Mouse (Mus musculus): ENCODE measurements around the gene Gm10273.
A peak's percentile ranks its signal among the peaks of the same experiment; 100 is the strongest.
"Not testable (repeated sequence)": the region's sequence is repeated elsewhere in the genome, so short reads cannot be mapped to it uniquely, and the experiment has no call there.

The Gm10273 gene

DNA sequence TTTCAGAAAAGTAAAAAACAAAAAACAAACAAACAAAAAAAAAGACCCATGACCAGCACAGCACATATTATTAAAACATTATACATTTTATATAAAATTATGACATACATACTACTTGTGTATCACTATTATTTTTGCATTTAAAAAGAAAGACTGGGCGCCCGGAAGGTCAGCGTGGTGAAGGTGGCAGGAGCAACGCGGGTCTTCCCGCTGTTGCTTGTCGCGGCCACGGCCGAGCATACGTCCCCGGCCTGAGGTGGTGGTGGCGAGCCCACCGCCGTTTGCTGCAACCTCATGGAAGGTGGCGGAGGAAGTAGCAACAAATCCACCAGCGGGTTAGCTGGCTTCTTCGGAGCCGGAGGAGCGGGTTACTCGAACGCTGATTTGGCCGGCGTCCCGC, at the start of gene Gm10273:
Gene Gm10273 (plus strand): TSS at position 172 of the 400 bp plus-strand sequence.
- not testable (repeated sequence) for DNase-seq

DNA sequence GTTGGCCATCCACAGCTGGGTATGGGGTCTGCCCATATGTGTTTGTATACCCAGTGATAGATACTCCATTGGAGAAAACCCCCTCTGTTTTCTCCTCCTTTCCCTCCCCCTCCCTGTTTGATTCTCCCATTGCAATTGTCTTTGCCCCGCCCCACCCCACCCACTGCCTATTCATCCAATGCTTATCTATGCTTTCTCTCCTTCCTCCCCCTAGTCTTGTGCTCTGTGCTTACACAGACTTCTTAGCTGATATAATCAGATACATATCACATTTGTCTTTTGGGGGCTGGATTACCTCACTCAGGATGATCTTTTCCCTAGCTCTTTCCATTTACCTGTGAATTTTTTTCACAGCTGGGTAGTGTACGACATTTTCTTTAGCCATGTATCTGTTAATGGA, 48.9 kb upstream of the Gm10273 start:
- DNase-seq: no peak

DNA sequence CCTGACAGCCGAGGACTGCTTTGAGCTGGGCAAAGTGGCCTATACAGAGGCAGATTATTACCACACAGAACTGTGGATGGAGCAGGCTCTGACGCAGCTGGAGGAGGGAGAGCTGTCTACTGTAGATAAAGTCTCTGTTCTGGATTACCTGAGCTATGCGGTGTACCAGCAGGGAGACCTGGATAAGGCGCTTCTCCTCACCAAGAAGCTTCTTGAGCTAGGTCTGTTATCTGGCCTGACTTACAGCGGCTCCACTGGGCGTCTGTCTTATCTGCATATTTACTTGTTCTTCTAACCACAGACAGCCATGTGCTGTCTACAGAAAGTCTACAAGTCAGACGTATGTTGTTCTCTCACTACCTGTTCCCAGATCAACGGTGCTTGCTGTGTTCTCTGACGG, 47.2 kb upstream of the Gm10273 start:
- no peak for DNase-seq

DNA sequence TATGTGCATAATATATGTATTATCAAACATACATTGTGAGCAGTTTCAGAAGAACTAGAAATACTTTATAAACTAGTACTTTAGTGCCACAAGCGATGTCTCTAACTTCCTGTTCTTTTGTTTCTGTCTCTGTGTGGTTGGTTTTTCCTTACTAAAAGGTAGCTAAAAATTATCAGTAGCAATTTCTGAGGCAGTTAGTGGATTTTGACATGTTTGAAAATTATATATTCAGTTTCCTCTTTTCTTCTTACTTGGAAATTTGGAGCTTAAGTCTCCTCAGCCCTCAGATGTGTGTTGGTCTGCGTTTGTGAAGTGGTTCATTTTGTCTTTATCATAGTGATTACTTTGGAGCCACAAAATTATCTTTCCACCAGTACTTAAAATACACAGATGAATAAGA, 45.9 kb upstream of the Gm10273 start:
- no peak for DNase-seq

DNA sequence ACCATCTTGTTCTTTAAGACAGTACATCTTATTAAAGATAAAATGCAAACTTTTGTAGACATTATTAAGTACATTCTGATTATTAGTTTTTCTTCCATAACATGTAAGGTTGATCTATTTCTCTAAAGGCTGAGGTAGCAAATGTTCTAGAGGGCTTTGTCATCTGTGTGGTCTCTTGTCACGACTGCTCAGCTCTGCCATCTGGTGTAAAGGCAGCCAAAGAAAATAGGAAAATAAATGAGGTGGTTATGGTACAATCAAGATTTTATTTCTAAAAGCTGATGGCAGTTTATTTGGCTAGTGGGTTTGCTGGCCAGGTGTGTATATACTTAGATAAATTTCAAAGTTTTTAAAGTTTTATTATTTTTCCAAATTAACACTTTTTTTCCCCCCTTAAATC, 42.4 kb upstream of the Gm10273 start:
- no peak for DNase-seq

DNA sequence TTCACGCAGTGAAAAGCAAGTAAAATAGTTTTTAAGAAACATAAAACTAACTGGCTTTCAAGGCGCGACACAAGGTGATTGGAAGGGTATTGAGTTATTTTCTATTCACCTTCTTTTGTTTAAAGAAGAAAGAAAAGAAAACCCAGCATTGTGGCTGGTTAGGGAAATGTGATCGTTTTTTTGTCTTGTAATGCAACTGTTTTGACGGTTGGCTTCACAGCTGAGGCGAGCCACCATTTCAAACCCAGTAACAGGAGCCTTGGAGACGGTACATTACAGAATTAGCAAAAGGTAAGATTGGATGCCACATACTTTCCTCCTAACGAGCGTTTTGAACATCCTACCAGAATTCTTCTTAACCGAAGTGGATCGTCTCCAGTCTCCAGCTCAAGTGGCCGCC, 41.3 kb upstream of the Gm10273 start:
- DNase-seq: no peak

DNA sequence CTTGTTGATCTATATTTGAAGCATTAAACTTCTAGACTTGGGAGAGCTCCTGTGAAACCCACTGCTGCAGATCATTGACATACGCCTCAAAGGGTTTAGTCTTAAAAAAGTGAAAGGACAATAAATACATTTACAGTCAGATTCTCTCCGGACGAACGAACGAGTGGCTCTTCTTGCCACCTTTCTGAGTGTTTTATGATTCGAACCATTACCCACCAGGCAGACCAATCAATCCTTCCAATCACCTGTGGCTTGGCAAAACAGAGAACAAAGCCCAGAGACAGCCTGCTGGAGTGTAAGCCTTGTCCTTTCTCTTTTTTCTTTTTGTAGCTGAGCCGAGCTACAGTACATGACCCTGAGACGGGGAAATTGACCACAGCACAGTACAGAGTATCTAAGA, 40.4 kb upstream of the Gm10273 start:
- no peak for DNase-seq

DNA sequence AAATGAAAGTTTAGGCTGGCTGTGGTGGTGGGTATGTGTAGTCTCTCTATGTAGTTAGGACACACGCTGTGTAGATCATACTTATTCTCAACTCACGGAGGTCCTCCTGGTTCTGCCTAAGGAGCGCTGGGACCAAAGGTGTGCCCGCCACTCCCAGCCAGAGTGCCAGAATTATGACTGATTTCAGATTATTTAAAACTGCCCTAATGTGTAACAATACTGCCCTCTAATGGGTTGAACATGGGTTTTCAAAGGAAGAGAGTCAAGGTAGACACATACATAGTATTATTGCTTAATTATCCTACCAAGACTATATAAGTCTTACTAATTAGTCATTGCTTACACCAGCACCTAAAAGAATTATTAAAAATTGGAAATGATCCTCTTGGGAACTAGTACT, 36.7 kb upstream of the Gm10273 start:
- DNase-seq: no peak

DNA sequence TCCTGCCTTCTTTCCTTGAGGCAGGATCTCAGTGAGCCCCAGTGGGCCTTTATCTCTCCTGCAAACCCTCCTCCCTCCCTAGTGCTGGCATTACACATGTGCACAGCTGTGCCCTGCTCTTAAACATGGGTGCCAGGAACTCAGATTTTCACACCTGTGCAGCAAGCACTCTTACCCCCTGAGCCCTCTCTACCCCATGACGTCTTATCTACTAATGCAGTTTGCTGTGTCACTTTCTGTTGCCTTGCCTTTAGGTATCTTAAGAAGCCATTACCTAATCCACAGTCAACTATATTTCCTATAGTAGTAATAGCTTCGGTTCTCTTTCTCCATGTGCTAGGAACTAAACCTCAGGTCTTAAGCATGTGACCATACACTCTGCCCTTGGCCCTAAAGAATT, 32.2 kb upstream of the Gm10273 start:
- no peak for DNase-seq

DNA sequence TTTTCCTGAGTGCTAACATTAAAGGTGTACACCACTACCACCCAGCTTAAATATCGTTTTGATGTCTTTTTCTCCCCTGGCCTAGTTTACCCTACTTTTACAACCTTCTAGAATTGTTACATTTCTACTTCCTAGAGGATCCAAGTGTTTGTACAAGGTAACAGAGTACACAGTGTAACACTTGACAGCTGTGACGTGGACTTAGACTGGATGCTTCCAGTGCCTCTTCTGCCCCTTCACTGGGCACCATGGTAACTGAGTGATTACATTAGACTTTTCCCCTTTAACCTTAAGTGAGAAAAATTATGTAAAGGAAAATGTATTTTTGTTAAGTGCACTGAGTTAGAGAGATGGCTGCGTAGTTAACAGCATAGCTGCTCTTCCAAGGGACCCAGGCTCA, 30.9 kb upstream of the Gm10273 start:
- no peak for DNase-seq

DNA sequence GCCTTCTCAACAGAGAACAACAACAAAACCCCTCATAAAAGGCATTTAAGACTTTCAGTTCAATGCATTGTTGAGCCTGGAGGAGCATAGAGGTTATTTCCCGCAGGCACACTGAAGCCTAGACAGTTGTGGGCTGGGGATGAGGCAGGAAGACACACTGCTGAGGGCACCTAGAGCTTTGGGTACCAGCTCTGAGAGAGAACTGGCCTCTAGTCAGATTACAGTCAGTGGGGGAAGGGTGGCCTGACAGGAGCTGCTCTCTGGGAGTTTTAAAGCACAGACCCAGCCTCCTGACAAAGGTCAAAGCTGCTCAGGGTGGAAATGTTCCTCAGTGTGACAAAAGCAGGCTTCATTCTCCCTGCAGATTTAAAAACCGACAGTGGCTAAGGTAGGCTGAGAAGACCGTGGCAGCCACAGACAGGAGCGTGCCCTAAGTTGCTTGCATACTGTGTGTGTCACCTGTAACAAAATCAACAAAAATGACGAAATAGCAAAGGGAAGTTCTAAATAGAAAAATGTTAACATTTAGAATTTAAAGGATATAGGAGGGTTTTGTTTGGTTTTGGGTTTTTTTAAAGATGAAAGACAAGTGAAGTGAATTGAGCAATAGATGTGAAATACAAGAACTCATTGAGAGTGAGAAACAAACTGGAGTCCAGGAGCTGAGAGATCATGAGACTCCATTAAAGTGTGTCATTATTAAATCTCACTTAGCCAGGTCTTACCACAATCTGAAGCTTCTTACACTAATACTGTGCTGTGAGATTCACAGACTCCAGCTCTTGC, 29.4 kb upstream of the Gm10273 start:
- no peak for DNase-seq

DNA sequence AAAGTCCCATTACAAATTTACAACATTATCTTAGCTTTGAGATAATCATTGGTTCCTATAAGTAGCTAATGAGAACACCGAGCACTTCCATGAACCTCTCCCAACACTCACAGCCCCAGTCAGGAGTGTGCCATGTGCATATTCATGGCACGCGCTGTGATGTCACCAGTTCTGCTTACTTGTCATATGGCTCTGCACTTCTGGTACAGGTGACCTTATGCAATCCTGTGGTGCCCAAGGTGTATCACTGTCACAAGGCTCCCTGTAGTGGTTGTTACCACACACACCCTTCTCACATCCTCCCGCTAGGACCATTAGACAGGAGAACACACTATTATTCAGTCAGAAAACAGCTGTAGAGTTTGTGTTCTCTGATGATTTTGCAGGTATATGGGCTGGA, 28.7 kb upstream of the Gm10273 start:
- DNase-seq: no peak

DNA sequence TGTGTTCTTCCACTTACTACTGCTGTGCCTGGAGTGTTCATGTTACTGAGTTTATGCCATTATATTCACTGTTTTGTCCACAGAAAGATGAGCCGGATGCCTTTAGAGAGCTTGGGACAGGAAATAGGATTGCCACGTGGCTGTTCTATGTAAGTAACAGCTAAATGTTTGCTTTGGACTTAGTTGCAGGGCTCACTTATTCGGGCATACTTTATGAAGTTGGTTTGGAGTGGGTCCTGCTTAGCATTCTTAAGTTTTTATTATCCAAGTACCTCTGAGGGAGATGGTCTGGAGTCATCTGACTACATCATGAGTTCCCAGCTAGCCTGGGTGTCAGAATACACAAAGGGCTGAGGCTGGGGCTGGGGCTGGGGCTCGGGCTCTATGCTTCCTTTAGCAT, 28.2 kb upstream of the Gm10273 start:
- DNase-seq: no peak

DNA sequence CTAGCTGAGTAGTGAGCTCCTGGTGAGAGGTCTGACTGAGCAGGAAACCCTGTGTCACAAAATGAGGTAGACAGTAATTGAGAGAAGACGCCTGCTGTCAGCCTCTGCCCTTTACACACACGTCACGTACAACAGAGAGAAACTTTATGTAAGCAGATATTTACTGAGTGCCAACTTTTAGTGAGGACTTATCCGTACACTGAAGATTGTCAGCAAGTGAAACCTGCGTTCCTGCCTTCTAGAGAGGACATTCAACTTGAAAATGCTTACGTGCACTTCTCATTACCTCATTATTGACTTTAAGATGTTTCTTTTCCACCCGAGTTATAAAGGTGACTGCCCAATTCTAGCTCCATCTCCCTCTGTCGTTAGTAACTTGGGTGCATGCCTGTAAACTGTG, 26.7 kb upstream of the Gm10273 start:
- no peak for DNase-seq

DNA sequence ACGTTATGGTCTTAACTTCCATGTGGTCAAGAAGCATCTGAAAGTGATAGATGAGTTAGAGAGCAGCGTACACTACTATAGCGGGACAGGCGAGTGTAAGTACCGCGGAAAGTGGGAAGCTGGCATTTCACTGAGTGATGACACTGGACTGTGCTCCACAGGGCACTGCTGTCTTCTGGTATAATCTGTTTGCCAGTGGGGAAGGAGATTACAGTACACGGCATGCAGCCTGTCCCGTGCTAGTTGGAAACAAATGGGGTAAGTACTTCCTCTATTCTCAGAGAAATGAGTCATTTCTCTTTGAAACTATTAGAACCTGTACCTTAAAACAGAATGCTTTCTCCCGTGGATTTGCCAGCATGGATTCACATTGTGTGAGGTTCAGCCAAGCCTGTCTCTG, 26.0 kb upstream of the Gm10273 start:
- no peak for DNase-seq

DNA sequence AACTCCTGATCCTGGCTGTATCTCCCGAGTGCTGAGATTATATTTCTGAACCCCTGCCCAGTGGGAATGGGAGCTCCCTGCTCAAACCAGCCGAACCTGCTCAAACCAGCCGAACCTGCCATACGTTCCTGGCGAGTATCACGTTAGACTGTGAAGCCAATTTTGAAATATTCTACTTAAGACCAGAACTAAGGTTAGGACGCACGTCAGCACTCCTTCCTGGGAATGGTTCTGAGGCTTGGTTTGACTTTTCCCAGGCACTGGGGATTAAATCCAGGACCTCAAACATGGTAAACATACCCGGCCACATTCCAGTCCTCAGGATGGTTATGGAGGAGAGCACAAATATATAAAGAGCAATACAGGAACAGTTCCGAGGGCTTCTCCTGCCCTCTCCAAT, 17.5 kb upstream of the Gm10273 start:
- DNase-seq: no peak

DNA sequence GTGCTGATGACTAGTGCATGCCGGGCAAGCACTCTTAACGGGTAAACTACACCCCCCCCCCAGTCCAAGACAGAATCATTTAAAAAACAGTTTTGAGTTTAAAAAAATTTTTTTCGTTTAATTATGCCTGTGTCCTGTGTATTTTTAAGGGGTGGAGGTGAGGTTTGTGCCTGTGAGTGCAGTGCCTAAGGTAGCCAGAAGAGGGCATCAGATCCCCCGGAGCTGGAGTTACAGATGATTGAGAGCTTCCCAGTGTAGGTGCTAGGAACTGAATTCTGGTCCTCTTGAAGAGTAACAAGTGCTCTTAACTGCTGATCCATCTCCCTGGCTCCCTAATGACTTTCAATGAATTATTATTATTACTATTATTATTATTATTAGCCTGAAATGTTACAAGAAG, 16.7 kb upstream of the Gm10273 start:
- DNase-seq: no peak

DNA sequence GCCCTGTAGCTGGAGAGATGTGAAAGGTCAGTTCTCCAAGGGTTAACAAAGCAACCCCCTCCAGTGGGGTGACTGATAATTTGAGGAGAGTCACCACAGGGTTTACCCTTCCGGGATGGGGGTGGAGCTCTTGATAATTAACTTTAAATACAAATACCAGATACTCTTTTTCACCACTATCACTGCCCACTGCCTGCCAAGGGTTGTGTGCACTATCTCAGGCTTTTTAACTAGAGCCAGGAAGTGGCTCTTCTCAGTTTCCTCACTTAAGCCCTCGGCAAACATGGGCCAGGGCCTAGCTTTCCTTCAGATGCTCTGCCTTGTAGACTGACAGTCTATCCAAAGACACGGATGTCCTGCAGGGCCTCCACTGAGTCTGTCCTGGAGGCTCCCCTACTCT, 15.5 kb upstream of the Gm10273 start:
- no peak for DNase-seq

DNA sequence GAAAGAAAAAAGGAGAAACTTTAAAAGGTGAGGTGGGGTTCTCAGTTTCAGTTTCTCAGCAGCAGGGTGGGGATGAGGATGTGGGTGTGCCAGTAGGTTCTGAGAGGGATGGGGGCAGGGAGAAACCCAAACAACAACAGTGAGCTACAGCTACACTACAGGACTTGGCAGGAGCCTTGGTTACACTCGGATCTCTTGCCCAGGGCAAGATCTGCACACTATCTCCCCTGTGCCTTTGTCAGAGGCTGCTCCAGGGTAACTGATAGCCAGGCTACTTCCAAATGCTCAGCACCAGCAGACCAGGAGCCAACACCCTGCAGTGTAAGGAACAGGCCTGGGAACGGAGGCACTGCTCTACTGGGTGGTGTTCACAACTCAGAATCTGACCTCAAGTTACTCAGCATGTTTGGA, 15.0 kb upstream of the Gm10273 start:
- DNase-seq: no peak

DNA sequence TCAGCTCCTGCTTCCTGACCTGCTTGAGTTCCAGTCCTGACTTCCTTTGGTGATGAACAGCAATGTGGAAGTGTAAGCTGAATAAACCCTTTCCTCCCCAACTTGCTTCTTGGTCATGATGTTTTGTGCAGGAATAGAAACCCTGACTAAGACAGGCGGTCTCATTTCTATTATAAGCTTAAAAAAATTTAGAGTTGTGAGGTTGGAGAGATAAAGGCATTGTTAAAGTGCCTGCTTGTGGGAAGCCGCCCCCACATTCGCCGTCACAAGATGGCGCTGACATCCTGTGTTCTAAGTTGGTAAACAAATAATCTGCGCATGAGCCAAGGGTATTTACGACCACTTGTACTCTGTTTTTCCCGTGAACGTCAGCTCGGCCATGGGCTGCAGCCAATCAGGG, 13.9 kb upstream of the Gm10273 start:
- DNase-seq: not testable (repeated sequence)

DNA sequence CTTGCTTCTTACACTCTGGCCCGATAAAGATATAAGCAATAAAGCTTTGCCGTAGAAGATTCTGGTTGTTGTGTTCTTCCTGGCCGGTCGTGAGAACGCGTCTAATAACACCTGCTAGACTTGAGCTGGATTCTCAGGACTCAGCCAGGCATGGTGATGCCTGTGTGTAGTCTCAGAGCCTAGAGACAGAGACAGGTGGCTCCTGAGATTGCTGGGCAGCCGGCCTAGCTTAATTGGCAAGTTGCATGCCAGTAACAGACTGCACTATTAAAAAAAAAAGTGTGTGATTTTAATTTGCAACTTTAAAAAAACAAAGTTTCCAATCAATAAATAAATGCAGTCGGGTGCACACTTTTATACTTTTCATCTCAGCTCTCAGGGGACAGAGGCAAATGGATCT, 8.5 kb upstream of the Gm10273 start:
- peak; percentile 45 for DNase-seq

DNA sequence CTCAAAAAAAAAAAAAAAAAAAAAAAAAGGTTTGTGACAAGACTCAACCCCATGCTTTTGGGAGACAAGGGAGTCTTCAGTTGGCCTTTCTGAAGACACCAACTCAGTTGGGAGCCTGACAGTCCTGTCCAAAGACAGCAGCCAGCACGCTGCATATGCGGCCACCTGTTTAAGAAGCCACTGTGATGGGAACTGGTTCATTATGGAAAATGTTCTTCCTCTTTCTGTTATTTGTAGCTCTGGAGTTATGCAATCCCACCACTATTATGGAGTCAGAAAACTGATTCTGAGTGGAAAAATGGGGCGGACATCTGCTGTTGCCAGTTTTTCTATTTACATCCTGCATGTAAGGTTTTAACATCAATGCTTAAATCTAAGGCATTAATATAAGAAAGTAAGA, 5.8 kb upstream of the Gm10273 start:
- DNase-seq: no peak

DNA sequence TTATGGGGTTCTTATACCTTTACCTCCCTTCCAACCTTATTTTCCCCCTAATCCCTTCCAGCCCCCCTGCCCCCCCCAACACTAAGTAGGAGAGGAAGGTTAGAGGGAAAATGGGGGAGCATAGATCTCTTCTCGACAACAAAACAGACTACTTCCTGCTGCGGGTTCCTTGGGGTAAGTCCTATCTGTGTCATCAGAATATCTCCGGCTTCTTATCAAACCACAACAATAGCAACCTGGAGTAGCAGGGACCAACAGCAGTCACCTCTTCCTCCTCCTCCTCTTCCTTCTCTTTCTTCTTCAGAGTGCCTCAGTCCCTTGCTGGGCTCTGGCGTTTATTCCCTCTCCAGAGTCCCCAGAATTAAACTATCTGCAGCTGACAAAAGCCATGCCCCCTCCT, 3.5 kb upstream of the Gm10273 start:
- no peak for DNase-seq

DNA sequence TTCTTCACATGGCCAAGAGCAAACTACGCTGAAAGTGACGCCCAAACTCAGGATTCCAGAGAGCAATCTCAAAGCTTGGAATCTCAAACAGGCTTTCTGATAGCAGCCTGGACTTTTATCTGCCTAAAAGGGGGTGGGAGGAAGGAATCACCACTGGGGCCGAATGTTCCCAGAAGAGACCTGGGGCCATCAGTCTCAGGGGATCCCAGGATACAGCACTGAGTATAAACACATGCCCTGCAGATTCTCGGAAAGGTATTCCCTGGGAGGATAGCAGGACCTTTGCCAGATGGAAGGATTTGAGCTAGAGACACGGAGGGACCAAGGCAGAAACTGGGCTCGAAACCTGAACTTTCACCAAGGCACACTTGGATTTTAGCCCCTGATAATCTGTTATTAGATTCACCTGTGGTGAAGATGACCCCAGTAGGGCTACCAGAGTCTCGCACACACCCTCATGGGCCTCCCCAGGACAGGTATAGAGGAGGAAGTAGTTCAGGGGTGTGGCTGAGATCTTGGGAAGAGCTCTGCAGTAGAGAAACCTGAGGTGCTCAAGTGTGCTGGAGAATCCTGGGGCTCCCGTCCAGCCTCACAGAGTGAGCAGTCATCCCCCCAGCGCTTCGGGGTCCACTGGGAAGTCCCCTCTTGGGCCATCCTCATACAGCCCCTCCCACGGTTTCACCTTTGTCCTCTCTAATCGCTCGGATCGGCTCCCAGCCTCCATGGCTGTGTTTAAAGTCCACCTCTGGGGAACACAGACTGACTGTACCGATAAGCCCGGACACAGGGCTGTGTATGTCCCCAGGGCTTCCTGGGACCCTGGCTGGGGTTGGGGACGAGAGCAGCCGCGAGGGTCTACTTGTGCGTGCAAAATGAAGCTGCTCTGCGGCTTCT, 7.7 kb downstream of the Gm10273 start, which contains the start of gene Pla2g12b:
Gene Pla2g12b (plus strand): TSS at position 762 of the 894 bp plus-strand sequence.
- no peak for DNase-seq
